Mouse (Mus musculus) gastrocnemius, adult 2 months (tissue): ENCODE measurements around the gene Eif6. TPM values are rescaled to one million over a fixed set of nuclear protein-coding genes. Genes with fewer than 3 reads are reported as not detected.
"Not testable (repeated sequence)": the region's sequence is repeated elsewhere in the genome, so short reads cannot be mapped to it uniquely, and the experiment has no call there.

Experiments used
- DNase-seq: peaks from one replicate; pipeline ENCODE4 v3.0.0; 2022
- H3K27ac ChIP-seq: fragments of 200-600 bp; 2 replicates; pipeline ENCODE4 v1.8.1; 2022; ENCODE audit warnings: mild to moderate bottlenecking
- H3K4me3 ChIP-seq: fragments of 200-600 bp; 2 replicates; pipeline ENCODE4 v1.8.1; 2022; ENCODE audit warnings: mild to moderate bottlenecking, moderate library complexity
- CTCF ChIP-seq: fragments of 200-600 bp; IDR thresholded peaks from 2 replicates; pipeline ENCODE4 v1.8.1; 2022; ENCODE audit warnings: antibody characterized with exemption, mild to moderate bottlenecking, moderate library complexity
- intact Hi-C: fragments of 180-260 bp; cut with DNase I; formaldehyde crosslinking; loops from one replicate; pipeline ENCODE4 v1.15.1; 2025
- total RNA-seq, 2 experiments: library from RNA; stranded (reverse); gene quantifications; 2 replicates each; pipeline ENCODE4 v1.2.3; 2021

Gene Eif6
- total RNA-seq, 2 experiments from 2014 or later: 41.0 to 46.7 TPM

GRCm38 (mm10) chr2:155849464-155849863, 22.7 kb upstream of the Eif6 start:
- H3K4me3 ChIP-seq: no peak overlapping the region
- intact Hi-C loops: no loop called here
- H3K27ac ChIP-seq: no peak overlapping the region
- DNase-seq: no peak
- TF ChIP-seq CTCF: no peak

- intact Hi-C loops: no loop called here
Measured at GRCm38 (mm10) chr2:155848291-155848690, 21.6 kb upstream of the Eif6 start.

GRCm38 (mm10) chr2:155846930-155847329, 20.2 kb upstream of the Eif6 start:
- no peak overlapping the region for H3K27ac ChIP-seq
- DNase-seq: no peak
- intact Hi-C loops: loop anchor here (1.0 kb wide), 1 partner anchor 99 kb away; no protein-coding TSS in a partner anchor
- TF ChIP-seq CTCF: no peak
- no peak overlapping the region for H3K4me3 ChIP-seq

More at GRCm38 (mm10) chr2:155848291-155848690, 21.6 kb upstream of the Eif6 start:
- peak; percentile 87 for TF ChIP-seq CTCF
- Histone ChIP-seq H3K27ac (no peak overlapping the region), H3K4me3 (no peak overlapping the region)
- peak; percentile 83 for DNase-seq

GRCm38 (mm10) chr2:155838961-155839360, 12.2 kb upstream of the Eif6 start:
- TF ChIP-seq CTCF: no peak
- intact Hi-C loops: no loop called here
- H3K27ac ChIP-seq: no peak overlapping the region

GRCm38 (mm10) chr2:155837961-155838360, 11.2 kb upstream of the Eif6 start:
- DNase-seq: no peak
- TF ChIP-seq CTCF: no peak
- Histone ChIP-seq H3K27ac (no peak overlapping the region), H3K4me3 (no peak overlapping the region)
- intact Hi-C loops: no loop called here

More at GRCm38 (mm10) chr2:155838961-155839360, 12.2 kb upstream of the Eif6 start:
- DNase-seq: no peak
- H3K4me3 ChIP-seq: no peak overlapping the region

- intact Hi-C loops: no loop called here
- DNase-seq: no peak
- Histone ChIP-seq H3K27ac (no peak within 1 kb of the TSS), H3K4me3 (no peak within 1 kb of the TSS)
- no peak for TF ChIP-seq CTCF
Measured at GRCm38 (mm10) chr2:155834732-155835131, 8.0 kb upstream of the Eif6 start, which contains the start of gene Fam83c. Gene Fam83c (minus strand): TSS chr2:155834854.

GRCm38 (mm10) chr2:155832087-155832486, 5.4 kb upstream of the Eif6 start:
- DNase-seq, intact Hi-C loops, H3K27ac ChIP-seq, H3K4me3 ChIP-seq: not testable (repeated sequence)
- TF ChIP-seq CTCF: peak; percentile 38

- H3K27ac ChIP-seq: no peak overlapping the region
- DNase-seq: no peak
- no peak overlapping the region for H3K4me3 ChIP-seq
- intact Hi-C loops: no loop called here
- TF ChIP-seq CTCF: peak; percentile 27; the same call in 1 of the 2 replicates
Measured at GRCm38 (mm10) chr2:155831302-155831701, 4.6 kb upstream of the Eif6 start.

GRCm38 (mm10) chr2:155830841-155831240, 4.1 kb upstream of the Eif6 start:
- intact Hi-C loops: no loop called here
- no peak for TF ChIP-seq CTCF
- Histone ChIP-seq H3K4me3 (no peak overlapping the region), H3K27ac (no peak overlapping the region)
- DNase-seq: no peak

- intact Hi-C loops: no loop called here
- no peak for DNase-seq
- Histone ChIP-seq H3K4me3 (peak overlapping the region; percentile 95), H3K27ac (peak overlapping the region; percentile 87)
- no peak for TF ChIP-seq CTCF
Measured at GRCm38 (mm10) chr2:155825904-155826629, 658 bp downstream of the Eif6 start.

- no peak overlapping the region for H3K4me3 ChIP-seq
- DNase-seq: no peak
- no peak for TF ChIP-seq CTCF
- H3K27ac ChIP-seq: no peak overlapping the region
- intact Hi-C loops: no loop called here
Measured at GRCm38 (mm10) chr2:155823722-155824121, 3.0 kb downstream of the Eif6 start.

- TF ChIP-seq CTCF: no peak
- Histone ChIP-seq H3K27ac (no peak overlapping the region), H3K4me3 (no peak overlapping the region)
- intact Hi-C loops: no loop called here
- no peak for DNase-seq
Measured at GRCm38 (mm10) chr2:155820779-155821178, 5.9 kb downstream of the Eif6 start.

- TF ChIP-seq CTCF: no peak
- intact Hi-C loops: no loop called here
- Histone ChIP-seq H3K4me3 (peak overlapping the region; percentile 80), H3K27ac (peak overlapping the region; percentile 97)
- no peak for DNase-seq
Measured at GRCm38 (mm10) chr2:155819449-155820251, 7.1 kb downstream of the Eif6 start.

GRCm38 (mm10) chr2:155819392-155819448, 7.5 kb downstream of the Eif6 start, which contains the start of gene BC029722:
Gene BC029722 (minus strand): TSS chr2:155819426.
- TF ChIP-seq CTCF: no peak
- intact Hi-C loops: no loop called here
- no peak for DNase-seq
- Histone ChIP-seq H3K4me3 (peak within 1 kb of the TSS; percentile 80), H3K27ac (peak within 1 kb of the TSS; percentile 97)
